ENCODE assay signal across 18 mouse cellular contexts in the genomic region with DNA sequence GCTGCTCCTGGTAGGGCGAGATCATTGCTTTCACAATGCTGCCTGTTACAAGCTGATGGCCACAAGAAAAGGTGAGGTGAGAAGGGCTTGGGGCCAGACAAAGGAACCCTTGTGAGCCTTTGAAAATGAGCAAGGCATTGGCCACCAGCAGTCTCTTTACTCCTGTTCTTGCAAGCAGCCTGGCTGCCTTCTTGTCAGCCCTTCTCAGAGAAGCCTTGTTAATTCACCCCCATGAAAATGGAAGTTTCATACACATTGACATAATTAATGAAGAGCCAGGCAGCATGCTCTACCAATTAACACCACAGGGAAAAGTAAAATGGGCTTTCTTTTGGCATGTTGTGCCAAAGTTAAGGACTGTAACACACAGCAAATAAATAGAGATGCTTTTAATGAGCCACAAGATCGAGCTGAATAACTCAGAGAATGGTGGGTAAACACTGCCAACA.
DNase-seq lines count a peak whose midpoint lies in the region; ATAC-seq lines count a peak whose summit lies in the region.
"Had no signal": no experiment of that assay in that cellular context is flagged by ENCODE, and none has a peak within 500 bp of the region (broad histone marks: within the 10 kb centered on the region; RNA-seq: fewer than 3 reads in every experiment).

No protein-coding gene starts in this region.

- 60% methylated on average over 2 of the region's 2 CpGs for WGBS in heart, embryonic 12.5 days
- WGBS in neural tube, embryonic 14.5 days, result 13% methylated on average over 2 of the region's 2 CpGs
- WGBS in neural tube, embryonic 15.5 days, result 19% methylated on average over 2 of the region's 2 CpGs
- 8% methylated on average over 2 of the region's 2 CpGs for WGBS in forebrain, embryonic 16.5 days

- H3K27me3 ChIP-seq in heart, embryonic 12.5 days (replicated peaks), result no peaks in the 10 kb centered on the region
- no peaks in the 10 kb centered on the region for H3K27me3 ChIP-seq in neural tube, embryonic 14.5 days (ENCODE audit: control insufficient read depth, insufficient read depth, low read length)
- no peaks in the 10 kb centered on the region for H3K27me3 ChIP-seq in neural tube, embryonic 15.5 days (replicated peaks)
- H3K27me3 ChIP-seq in forebrain, embryonic 16.5 days (replicated peaks; ENCODE audit: control insufficient read depth, insufficient read depth, low read length), result peaks cover 11% of the 10 kb centered on the region
- H3K27me3 ChIP-seq: intestine, embryonic 15.5 days; limb, embryonic 13.5 days; Patski had no signal

- H3K4me1 ChIP-seq in heart, embryonic 12.5 days (replicated peaks), result no peaks in the 10 kb centered on the region
- H3K4me1 ChIP-seq in neural tube, embryonic 14.5 days (ENCODE audit: control insufficient read depth, insufficient read depth, low read length), result peaks cover 3% of the 10 kb centered on the region; the same call in 1 of the 2 replicates
- peaks cover 12% of the 10 kb centered on the region for H3K4me1 ChIP-seq in neural tube, embryonic 15.5 days
- peaks cover 28% of the 10 kb centered on the region for H3K4me1 ChIP-seq in forebrain, embryonic 16.5 days (replicated peaks; ENCODE audit: control insufficient read depth, insufficient read depth, low read length)
- H3K4me1 ChIP-seq: intestine, embryonic 15.5 days had no signal

- DNase-seq in heart, adult 11 months, result peak; percentile 60
- DNase-seq in left cerebral cortex, postnatal 36 days (ENCODE audit: low spot score in 2 of 2), result no peak
- no peak for DNase-seq in adrenal gland, postnatal 10 days
- no peak for DNase-seq in cerebellum, adult 8-10 months
- DNase-seq: cerebellum, adult 9-11 months; heart, postnatal 14 days; layer of hippocampus, postnatal 36 days; liver, postnatal 0 days; thymus, adult 2 months had no signal

- ATAC-seq in heart, embryonic 12.5 days (ENCODE audit: insufficient number of reproducible peaks, low FRiP score), result no peak
- ATAC-seq in neural tube, embryonic 14.5 days (ENCODE audit: low read depth), result 0 out of 2 replicates have a peak, but pooled peaks have one; percentile 4
- ATAC-seq in neural tube, embryonic 15.5 days (ENCODE audit: low FRiP score), result no peak
- peak; percentile 89 for ATAC-seq in forebrain, embryonic 16.5 days
- ATAC-seq: intestine, embryonic 15.5 days; liver, postnatal 0 days; Patski had no signal

- H3K4me2 ChIP-seq in heart, embryonic 12.5 days, result no peak overlapping the region
- no peak overlapping the region for H3K4me2 ChIP-seq in neural tube, embryonic 14.5 days (ENCODE audit: low read depth, low read length)
- no peak overlapping the region for H3K4me2 ChIP-seq in neural tube, embryonic 15.5 days
- no peak overlapping the region for H3K4me2 ChIP-seq in forebrain, embryonic 16.5 days (ENCODE audit: low read length)
- H3K4me2 ChIP-seq: intestine, embryonic 15.5 days; limb, embryonic 13.5 days had no signal

- no peaks in the 10 kb centered on the region for H3K36me3 ChIP-seq in heart, embryonic 12.5 days
- no peaks in the 10 kb centered on the region for H3K36me3 ChIP-seq in neural tube, embryonic 14.5 days (ENCODE audit: control insufficient read depth, insufficient read depth, low read length)
- no peaks in the 10 kb centered on the region for H3K36me3 ChIP-seq in neural tube, embryonic 15.5 days
- no peaks in the 10 kb centered on the region for H3K36me3 ChIP-seq in forebrain, embryonic 16.5 days (ENCODE audit: control insufficient read depth, insufficient read depth)
- H3K36me3 ChIP-seq: intestine, embryonic 15.5 days; limb, embryonic 13.5 days had no signal

- no peak overlapping the region for H3K27ac ChIP-seq in heart, embryonic 12.5 days (ENCODE audit: poor library complexity, severe bottlenecking)
- no peak overlapping the region for H3K27ac ChIP-seq in neural tube, embryonic 14.5 days (ENCODE audit: low read depth, low read length)
- H3K27ac ChIP-seq in neural tube, embryonic 15.5 days (replicated peaks), result no peak overlapping the region
- H3K27ac ChIP-seq in forebrain, embryonic 16.5 days (ENCODE audit: low read length), result no peak overlapping the region
- H3K27ac ChIP-seq: intestine, embryonic 15.5 days; kidney, postnatal 0 days; limb, embryonic 13.5 days; macrophage had no signal

- no peaks in the 10 kb centered on the region for H3K9me3 ChIP-seq in heart, embryonic 12.5 days (replicated peaks)
- no peaks in the 10 kb centered on the region for H3K9me3 ChIP-seq in neural tube, embryonic 14.5 days (ENCODE audit: control insufficient read depth, low read length)
- no peaks in the 10 kb centered on the region for H3K9me3 ChIP-seq in neural tube, embryonic 15.5 days (replicated peaks)
- H3K9me3 ChIP-seq in forebrain, embryonic 16.5 days (ENCODE audit: control insufficient read depth, low read length), result no peaks in the 10 kb centered on the region
- H3K9me3 ChIP-seq: intestine, embryonic 15.5 days; limb, embryonic 13.5 days had no signal

- intact Hi-C loops in left cerebral cortex, postnatal 36 days (cut with DNase I), result no loop called here

- H3K9ac ChIP-seq in heart, embryonic 12.5 days, result no peak overlapping the region
- H3K9ac ChIP-seq in neural tube, embryonic 14.5 days (replicated peaks; ENCODE audit: low read depth, low read length), result no peak overlapping the region
- no peak overlapping the region for H3K9ac ChIP-seq in neural tube, embryonic 15.5 days (replicated peaks)
- no peak overlapping the region for H3K9ac ChIP-seq in forebrain, embryonic 16.5 days (replicated peaks; ENCODE audit: low read depth, low read length)
- H3K9ac ChIP-seq: intestine, embryonic 15.5 days; limb, embryonic 13.5 days; liver, postnatal 0 days had no signal

- H3K4me3 ChIP-seq in heart, embryonic 12.5 days, result no peak overlapping the region
- no peak overlapping the region for H3K4me3 ChIP-seq in neural tube, embryonic 14.5 days (ENCODE audit: low read depth, low read length)
- H3K4me3 ChIP-seq in neural tube, embryonic 15.5 days (replicated peaks), result no peak overlapping the region
- H3K4me3 ChIP-seq in forebrain, embryonic 16.5 days (replicated peaks; ENCODE audit: low read length), result no peak overlapping the region
- H3K4me3 ChIP-seq: intestine, embryonic 15.5 days; limb, embryonic 13.5 days had no signal

Comparison
In these comparisons a context has a peak if more than half of its experiments do, and no peak if none do; other contexts are left out.
1. ATAC-seq: peak in neural tube, embryonic 14.5 days (single experiment) and forebrain, embryonic 16.5 days (single experiment); none in heart, embryonic 12.5 days (single experiment) and neural tube, embryonic 15.5 days (single experiment).